Mouse (Mus musculus) bone marrow macrophage, adult 2 months (primary cell): Measurements from ENCODE around the gene Olfr169. TPM values are rescaled to one million over a fixed set of nuclear protein-coding genes. Genes with fewer than 3 reads are reported as not detected.
"Not testable (repeated sequence)": the region's sequence is repeated elsewhere in the genome, so short reads cannot be mapped to it uniquely, and the experiment has no call there.

Experiments used
- H3K27ac ChIP-seq: 2 replicates; pipeline ENCODE4 v1.5.1; 2012; ENCODE audit warnings: low read depth, low read length; ENCODE audit not compliant: insufficient read depth
- H3K4me1 ChIP-seq: 2 replicates; pipeline ENCODE4 v1.6.1; 2012; ENCODE audit warnings: low read length; ENCODE audit not compliant: control insufficient read depth, insufficient read depth
- H3K4me3 ChIP-seq: 2 replicates; pipeline ENCODE4 v1.5.1; 2012; ENCODE audit warnings: mild to moderate bottlenecking, low read length, moderate library complexity; ENCODE audit not compliant: insufficient read depth
- CTCF ChIP-seq: IDR thresholded peaks from 2 replicates; pipeline ENCODE4 v1.5.1; 2012; ENCODE audit warnings: low read depth, mild to moderate bottlenecking, low read length, moderate library complexity
- POLR2A ChIP-seq: IDR thresholded peaks from 2 replicates; pipeline ENCODE4 v1.6.1; 2012; ENCODE audit warnings: mild to moderate bottlenecking, low read depth, low read length, borderline replicate concordance
- polyA plus RNA-seq: library from polyadenylated mRNA; stranded (reverse); fragments of >200 nt; gene quantifications from 2 replicates; pipeline ENCODE4 v1.2.4, GENCODE M21; 2012; ENCODE audit not compliant: missing spikeins, insufficient read depth, insufficient read length

Olfr169 gene
- not detected in 2 replicates for polyA plus RNA-seq

- H3K4me1 ChIP-seq, H3K4me3 ChIP-seq, H3K27ac ChIP-seq: not testable (repeated sequence)
These were observed at the start of gene Olfr169 for GRCm38 (mm10) chr16:19571709-19572108. Olfr169 (minus strand) TSS chr16:19571809.

GRCm38 (mm10) chr16:19611782-19612181 lies 40.2 kb upstream of the Olfr169 start, which contains the start of gene Olfr170:
Olfr170 (minus strand) TSS chr16:19611882.
- H3K4me3 ChIP-seq, H3K27ac ChIP-seq, H3K4me1 ChIP-seq: not testable (repeated sequence)

GRCm38 (mm10) chr16:19603166-19603565 lies 31.6 kb upstream of the Olfr169 start:
- Histone ChIP-seq H3K4me1 (no peaks in the 10 kb centered on the region), H3K27ac (no peak overlapping the region), H3K4me3 (no peak overlapping the region)
- TF ChIP-seq CTCF (no peak), POLR2A (no peak)

GRCm38 (mm10) chr16:19553429-19553828 lies 18.2 kb downstream of the Olfr169 start:
- H3K4me1 ChIP-seq, H3K27ac ChIP-seq, H3K4me3 ChIP-seq: not testable (repeated sequence)

GRCm38 (mm10) chr16:19552246-19552645 lies 19.4 kb downstream of the Olfr169 start:
- not testable (repeated sequence) for H3K27ac ChIP-seq, H3K4me1 ChIP-seq, H3K4me3 ChIP-seq

- no peak within 1 kb of the TSS for H3K27ac ChIP-seq
- H3K4me1 ChIP-seq: no peaks in the 10 kb centered on the region
These were observed 36.2 kb downstream of the Olfr169 start, which contains the start of gene Olfr168 for GRCm38 (mm10) chr16:19535455-19535854. Olfr168 (minus strand) TSS chr16:19535555.

GRCm38 (mm10) chr16:19522166-19522565 lies 49.4 kb downstream of the Olfr169 start, which contains the start of gene Olfr167:
Olfr167 (minus strand) TSS chr16:19522266.
- no peak for TF ChIP-seq CTCF
- TF ChIP-seq POLR2A: no peak
- Histone ChIP-seq H3K27ac (no peak within 1 kb of the TSS), H3K4me3 (no peak within 1 kb of the TSS), H3K4me1 (no peaks in the 10 kb centered on the region)

More at GRCm38 (mm10) chr16:19535455-19535854, 36.2 kb downstream of the Olfr169 start, which contains the start of gene Olfr168:
- TF ChIP-seq CTCF: no peak
- TF ChIP-seq POLR2A: no peak
- H3K4me3 ChIP-seq: no peak within 1 kb of the TSS

Other genes starting within 250 kb of the Olfr169 start
- gene Olfr165, start 148.7 kb downstream of the Olfr169 start, polyA plus RNA-seq: not detected in 2 replicates
- gene Olfr166, start 88.1 kb downstream of the Olfr169 start, polyA plus RNA-seq: not detected in 2 replicates
- 0.17 TPM in 1 of 2 replicates, not detected in the other for gene Olfr167, start 49.5 kb downstream of the Olfr169 start, polyA plus RNA-seq
- gene Olfr168, start 36.3 kb downstream of the Olfr169 start, polyA plus RNA-seq: not detected in 2 replicates
- not detected in 2 replicates for gene Olfr170, start 40.1 kb upstream of the Olfr169 start, polyA plus RNA-seq
- gene Olfr171, start 58.1 kb upstream of the Olfr169 start, polyA plus RNA-seq: not detected in 2 replicates
- gene Lamp3, start 134.6 kb upstream of the Olfr169 start, polyA plus RNA-seq: not detected in 2 replicates
- gene B3gnt5, start 188.4 kb upstream of the Olfr169 start, polyA plus RNA-seq: 0.98 and 1.1 TPM in 2 replicates